Mouse (Mus musculus): Measurements from ENCODE around the gene Cbx7.

Cbx7 gene

DNA sequence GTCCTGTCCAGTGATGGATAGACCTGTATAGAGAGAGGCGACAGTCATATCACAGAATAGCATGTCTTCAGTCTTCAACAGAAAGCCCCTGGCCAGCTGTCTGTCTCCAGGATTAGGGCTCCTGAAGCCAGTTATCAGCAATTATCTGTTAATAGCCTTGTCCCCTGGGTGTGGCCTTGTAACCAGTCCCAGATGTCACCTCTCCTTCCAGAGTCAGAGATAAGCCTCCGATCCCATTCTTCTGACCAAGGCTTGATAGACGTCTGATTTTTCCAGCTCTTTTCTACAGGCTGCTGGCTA is 77.1 kb downstream of the Cbx7 start:
- no peak for DNase-seq (ENCODE audit: low spot score)

GRCm38 (mm10) chr15:79892995-79893823 is 77.7 kb downstream of the Cbx7 start:
- no peak for DNase-seq (ENCODE audit: low spot score)

DNA sequence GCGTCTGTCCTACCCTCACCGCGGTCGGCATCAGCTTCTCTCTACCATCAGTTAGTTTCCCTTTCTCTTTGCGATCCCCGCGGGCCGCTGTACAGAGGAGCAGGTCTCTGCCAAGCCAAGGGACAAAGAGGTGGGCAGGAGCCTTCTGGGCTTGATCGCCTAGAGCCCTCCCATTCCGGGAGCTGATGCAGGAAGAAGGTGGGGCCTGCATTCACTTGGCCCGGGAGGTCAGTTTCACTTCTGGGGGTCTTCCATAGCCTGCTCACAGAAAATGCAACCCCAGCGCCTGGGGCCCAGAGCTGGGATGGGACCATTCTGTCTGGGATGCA is 78.7 kb downstream of the Cbx7 start:
- DNase-seq (ENCODE audit: low spot score): peak; percentile 68

GRCm38 (mm10) chr15:79891436-79892212 is 79.3 kb downstream of the Cbx7 start, which contains the start of gene Apobec3:
Apobec3 (plus strand) TSS chr15:79891659.
- peak; percentile 90 for DNase-seq (ENCODE audit: low spot score)

- no peak for DNase-seq (ENCODE audit: low spot score)
Observed at GRCm38 (mm10) chr15:79884820-79885219, 86.1 kb downstream of the Cbx7 start.

GRCm38 (mm10) chr15:79883352-79883822 is 87.5 kb downstream of the Cbx7 start:
- peak; percentile 96 for DNase-seq (ENCODE audit: low spot score)

DNA sequence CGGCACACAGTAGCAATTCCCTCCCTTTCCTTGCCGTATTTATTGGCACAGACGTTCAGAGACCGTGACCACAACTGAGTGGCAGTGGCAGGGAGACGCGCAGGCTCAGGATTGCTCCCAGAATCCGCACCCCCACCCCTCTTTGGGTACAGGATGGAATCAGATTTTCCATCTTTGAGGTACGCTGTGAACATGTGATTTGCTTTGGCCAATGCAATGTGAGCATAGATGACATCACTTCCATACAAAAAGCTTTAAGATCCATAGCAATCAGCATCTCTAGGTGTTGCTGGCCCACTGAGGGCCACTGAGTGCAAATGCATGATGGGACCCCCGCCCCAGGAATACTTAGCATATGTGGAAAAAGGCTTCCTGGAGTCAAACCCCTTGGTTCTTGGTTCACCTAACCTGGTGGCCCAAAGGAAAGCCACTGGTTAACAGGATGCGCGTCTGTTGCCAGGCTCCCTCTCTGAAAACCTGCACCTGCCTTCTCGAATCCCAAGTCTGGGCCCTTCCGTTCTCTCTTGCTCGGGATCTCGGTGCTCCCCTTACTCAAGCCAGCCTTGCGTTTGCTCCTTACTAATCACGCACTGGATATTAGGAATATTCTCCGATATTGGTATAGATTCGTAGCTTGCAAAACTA is 88.2 kb downstream of the Cbx7 start:
- no peak for DNase-seq (ENCODE audit: low spot score)

GRCm38 (mm10) chr15:79880477-79880876 is 90.4 kb downstream of the Cbx7 start:
- DNase-seq (ENCODE audit: low spot score): no peak

DNA sequence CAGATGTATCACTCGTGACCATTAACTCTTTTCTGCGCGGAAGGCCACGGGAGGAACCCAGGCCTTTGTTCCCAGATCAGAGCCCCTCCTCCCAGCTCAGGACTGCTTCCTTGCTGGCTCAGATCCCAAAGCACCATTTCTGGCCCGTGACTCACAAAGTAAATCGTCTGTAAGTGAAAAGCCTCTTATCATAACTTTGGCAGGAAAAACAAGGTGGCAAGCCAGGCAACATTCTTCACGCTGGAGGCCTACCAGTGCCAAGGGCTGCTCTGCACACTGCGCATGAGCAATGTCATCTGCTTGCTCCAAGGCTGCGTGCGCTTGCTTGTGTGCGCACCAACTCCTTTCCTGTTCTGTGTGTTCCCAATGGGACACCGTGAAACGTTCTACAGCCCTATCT is 91.6 kb downstream of the Cbx7 start:
- DNase-seq (ENCODE audit: low spot score): peak; percentile 85

GRCm38 (mm10) chr15:79878725-79879136 is 92.2 kb downstream of the Cbx7 start:
- DNase-seq (ENCODE audit: low spot score): peak; percentile 62

DNA sequence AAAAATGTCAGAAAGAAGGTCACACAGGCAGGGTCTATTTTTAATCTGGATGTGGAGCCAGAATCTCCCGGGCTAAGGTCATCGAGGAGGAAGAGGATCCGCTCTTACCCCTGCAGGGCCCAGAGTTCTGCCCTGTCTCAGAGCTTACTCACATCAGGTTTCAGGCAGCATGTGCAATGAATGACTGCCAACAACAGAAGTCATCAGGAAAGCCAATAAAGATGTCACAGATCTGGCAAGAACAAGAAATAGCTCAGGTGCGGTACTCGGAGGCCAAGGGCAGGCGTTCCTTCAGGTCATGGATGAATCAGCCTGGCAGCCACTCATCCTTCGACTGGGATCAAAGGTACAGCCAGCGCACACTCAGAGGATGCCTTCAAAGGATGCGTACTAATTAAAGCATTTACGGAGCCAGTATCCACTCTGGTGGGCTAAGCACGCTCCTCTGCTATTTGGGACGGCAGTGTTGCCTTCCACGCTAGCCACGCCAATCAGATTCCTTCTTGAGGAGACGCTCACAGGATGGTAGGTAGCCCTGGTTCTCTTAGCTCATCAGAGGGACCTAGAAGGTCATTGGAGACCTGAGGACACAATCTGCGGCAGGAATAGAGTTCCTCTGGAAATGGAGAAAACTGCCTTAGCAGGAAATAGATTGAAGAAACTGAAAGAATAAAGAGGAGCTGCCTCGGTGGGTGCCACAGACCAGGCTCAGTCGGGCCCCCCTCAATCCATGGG is 95.5 kb downstream of the Cbx7 start:
- no peak for DNase-seq (ENCODE audit: low spot score)

DNA sequence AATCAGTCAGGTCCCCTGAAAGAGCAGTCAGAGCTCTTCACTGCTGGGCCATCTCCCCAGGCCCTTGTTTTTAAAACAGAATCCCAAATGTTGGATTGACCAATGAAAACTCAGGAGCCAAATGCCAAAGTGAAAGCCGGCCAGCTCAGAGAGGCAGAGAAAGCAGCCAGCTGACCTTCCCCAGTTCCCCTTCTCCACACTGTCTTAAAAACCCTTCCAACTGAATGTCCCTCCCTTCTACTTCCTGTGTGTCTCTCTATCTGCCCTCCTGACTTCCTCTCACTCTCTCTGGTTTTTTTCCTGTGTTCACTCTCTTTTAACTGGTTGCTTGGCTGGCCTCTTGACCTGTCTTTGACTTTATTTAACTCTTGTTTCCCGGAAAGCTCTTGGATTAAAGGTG is 96.9 kb downstream of the Cbx7 start:
- DNase-seq (ENCODE audit: low spot score): no peak

GRCm38 (mm10) chr15:79873545-79873944 is 97.4 kb downstream of the Cbx7 start:
- no peak for DNase-seq (ENCODE audit: low spot score)

DNA sequence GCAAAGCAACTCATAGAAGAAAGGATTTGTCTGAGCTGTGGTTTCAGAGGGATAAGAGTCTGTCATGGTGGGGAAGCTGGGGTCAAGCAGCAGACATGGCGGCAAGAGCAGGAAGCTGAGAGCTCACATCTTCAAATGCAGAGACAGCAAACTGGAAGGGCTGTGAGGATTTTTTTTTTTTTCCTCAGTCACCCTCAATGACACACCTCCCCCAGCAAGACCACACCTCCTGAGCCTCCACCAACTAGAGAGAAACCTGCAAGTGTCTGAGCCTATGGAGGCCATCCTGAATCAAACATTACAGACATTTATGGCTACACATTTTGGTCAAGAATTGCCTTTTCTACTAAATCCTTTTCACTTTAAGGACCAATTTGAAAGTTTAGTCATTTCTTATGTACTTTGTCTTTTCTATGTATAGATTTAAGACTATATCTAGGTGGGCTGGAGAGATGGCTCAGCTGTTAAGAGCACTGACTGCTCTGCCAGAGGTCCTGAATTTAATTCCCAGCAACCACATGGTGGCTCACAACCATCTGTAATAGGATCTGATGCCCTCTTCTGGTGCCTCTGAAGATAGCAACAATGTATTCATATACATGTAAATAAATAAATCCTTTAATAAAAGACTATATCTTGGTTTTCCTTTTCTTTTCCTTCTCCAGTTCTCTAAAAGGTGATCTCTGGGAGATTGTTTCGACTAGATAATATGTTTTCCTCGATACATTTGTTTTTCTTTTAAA is 103.5 kb downstream of the Cbx7 start:
- DNase-seq (ENCODE audit: low spot score): no peak
